Mouse (Mus musculus) hindbrain, postnatal 0 days (tissue): Measurements from ENCODE around the gene Fut7. TPM values are rescaled to one million over a fixed set of nuclear protein-coding genes. Genes with fewer than 3 reads are reported as not detected.
A peak's percentile ranks its signal among the peaks of the same experiment; 100 is the strongest.

Source experiments
- ATAC-seq: fragments of 200-750 bp; cut with Nextera tagmentation; 2 replicates; pipeline ENCODE4 v1.8.0; 2017; ENCODE audit warnings: mild to moderate bottlenecking, moderate TSS enrichment, moderate library complexity
- DNase-seq: peaks from one replicate; pipeline ENCODE4 v3.0.0-alpha.2; 2015; ENCODE audit warnings: low spot score
- H3K27ac ChIP-seq: fragments of 300-500 bp; sonication (generic); 2 replicates; pipeline ENCODE4 v1.5.1; 2014; ENCODE audit warnings: mild to moderate bottlenecking
- H3K27me3 ChIP-seq: fragments of 300-500 bp; sonication (generic); 2 replicates; pipeline ENCODE4 v1.6.1; 2014; ENCODE audit warnings: low read length, mixed read lengths; ENCODE audit not compliant: insufficient read depth
- H3K36me3 ChIP-seq: fragments of 300-500 bp; sonication (generic); 2 replicates; pipeline ENCODE4 v1.6.1; 2014; ENCODE audit warnings: low read length, mixed read lengths; ENCODE audit not compliant: insufficient read depth
- H3K4me1 ChIP-seq: fragments of 300-500 bp; sonication (generic); 2 replicates; pipeline ENCODE4 v1.6.1; 2014; ENCODE audit warnings: antibody characterized with exemption, low read length, mixed read lengths; ENCODE audit not compliant: insufficient read depth
- H3K4me2 ChIP-seq: fragments of 300-500 bp; sonication (generic); 2 replicates; pipeline ENCODE4 v1.6.1; 2014; ENCODE audit warnings: low read depth, mild to moderate bottlenecking, low read length, moderate library complexity, mixed read lengths
- H3K4me3 ChIP-seq: fragments of 300-500 bp; sonication (generic); 2 replicates; pipeline ENCODE4 v1.5.1; 2014; ENCODE audit warnings: low read length
- H3K9ac ChIP-seq: fragments of 300-500 bp; sonication (generic); replicated peaks from 2 replicates; pipeline ENCODE4 v1.6.1; 2014; ENCODE audit warnings: mild to moderate bottlenecking, low read length, moderate library complexity, mixed read lengths
- H3K9me3 ChIP-seq: fragments of 300-500 bp; sonication (generic); 2 replicates; pipeline ENCODE4 v1.6.1; 2016; ENCODE audit warnings: low read length, mixed read lengths
- CTCF ChIP-seq: IDR thresholded peaks from 2 replicates; pipeline ENCODE4 v1.5.1; 2016; ENCODE audit warnings: antibody characterized with exemption, control low read depth, low read depth
- WGBS: fragments of 180-500 bp; shearing (Covaris S2); extraction: QIAGEN DNeasy Blood & Tissue Kit; methylation state at CpG from one replicate; pipeline ENCODE4 v1.1.7; 2014; 5-methylcytosine and 5-hydroxymethylcytosine counted together
- polyA plus RNA-seq: library from polyadenylated mRNA; unstranded; fragments of >200 nt; fragmentation: Nextera tagmentation; extraction: Ambion mirVana; gene quantifications from 2 replicates; pipeline ENCODE4 v1.2.1, GENCODE M21; 2015
- total RNA-seq: library from RNA; depleted of rRNA; stranded (reverse); fragments of >200 nt; gene quantifications from 2 replicates; pipeline ENCODE4 v1.2.3, GENCODE M21; 2014

Gene Fut7
- total and polyA plus RNA-seq, 2 experiments from 2014 or later, result 0.18 to 1.0 TPM

- Histone ChIP-seq H3K9ac (peak overlapping the region; percentile 87), H3K36me3 (peaks cover 8% of the 10 kb centered on the region; the same call in 1 of the 2 replicates), H3K4me1 (peaks cover 28% of the 10 kb centered on the region), H3K9me3 (no peaks in the 10 kb centered on the region), H3K27me3 (no peaks in the 10 kb centered on the region), H3K4me2 (peak overlapping the region; percentile 83), H3K27ac (peak overlapping the region; percentile 86; the same call in 1 of the 2 replicates), H3K4me3 (peak overlapping the region; percentile 81)
- no peak for TF ChIP-seq CTCF
- 41% methylated on average over 5 of the region's 5 CpGs for WGBS
- DNase-seq (peak; percentile 17), ATAC-seq (no peak)
Observed at GRCm38 (mm10) chr2:25429435-25430180, 6.5 kb downstream of the Fut7 start.

DNA sequence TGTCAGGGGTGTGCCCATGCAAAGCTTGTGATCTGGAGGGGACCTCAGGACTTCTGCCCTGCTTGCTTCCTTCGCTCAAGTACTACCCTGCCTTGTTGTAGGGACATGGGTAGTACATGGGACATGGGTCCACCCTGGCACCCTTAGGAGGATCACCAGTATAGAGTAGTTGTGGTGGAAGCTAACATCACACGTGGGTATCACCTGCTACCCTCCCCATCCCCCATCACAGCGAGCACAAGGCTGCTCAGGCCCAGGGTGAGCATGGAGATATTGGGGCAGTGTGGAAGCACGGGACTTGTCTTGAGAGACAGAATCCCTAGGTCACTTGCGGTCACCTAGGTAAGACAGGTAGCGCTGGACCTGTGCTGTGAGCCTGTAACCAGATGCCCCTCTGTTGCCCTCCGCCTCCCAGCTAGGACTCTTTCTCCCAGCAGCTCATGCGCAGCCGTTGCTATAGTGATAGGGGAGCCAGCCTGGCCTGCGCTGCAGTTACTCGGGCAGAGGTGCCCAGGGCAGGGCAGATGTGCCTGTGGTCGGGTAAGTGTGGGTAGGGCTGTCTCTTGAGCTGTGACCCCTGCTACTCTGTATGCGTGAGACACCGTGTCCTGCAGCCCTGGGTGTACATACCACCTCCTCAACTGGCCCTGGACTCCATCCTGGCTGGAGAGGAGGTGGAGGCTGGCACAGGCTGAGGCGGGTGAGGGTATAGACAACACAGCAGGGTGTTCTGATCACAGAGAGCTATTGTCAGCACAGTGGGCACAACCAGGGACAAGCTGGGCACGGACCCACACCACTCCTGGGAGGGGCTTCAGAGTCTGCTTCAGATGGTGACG lies 7.5 kb downstream of the Fut7 start:
- Histone ChIP-seq H3K4me2 (peak overlapping the region; percentile 83), H3K4me1 (peaks cover 28% of the 10 kb centered on the region), H3K9ac (peak overlapping the region; percentile 22; the same call in 1 of the 2 replicates), H3K27me3 (no peaks in the 10 kb centered on the region), H3K36me3 (peaks cover 15% of the 10 kb centered on the region; the same call in 1 of the 2 replicates), H3K9me3 (no peaks in the 10 kb centered on the region), H3K4me3 (no peak overlapping the region; the same call in 1 of the 2 replicates), H3K27ac (no peak overlapping the region; the same call in 1 of the 2 replicates)
- DNase-seq (peak; percentile 40), ATAC-seq (peak; percentile 8; the same call in 1 of the 2 replicates)
- TF ChIP-seq CTCF, result no peak
- WGBS, result 38% methylated on average over 17 of the region's 17 CpGs

GRCm38 (mm10) chr2:25431308-25431855 lies 8.3 kb downstream of the Fut7 start:
- 39% methylated on average over 6 of the region's 6 CpGs for WGBS
- no peaks in the 10 kb centered on the region for H3K27me3 ChIP-seq
- H3K9ac ChIP-seq, result peak overlapping the region; percentile 22; the same call in 1 of the 2 replicates
- no peaks in the 10 kb centered on the region for H3K9me3 ChIP-seq
- peaks cover 19% of the 10 kb centered on the region for H3K36me3 ChIP-seq
- no peak overlapping the region for H3K4me3 ChIP-seq
- H3K4me2 ChIP-seq, result peak overlapping the region; percentile 83
- no peak for DNase-seq
- no peak for TF ChIP-seq CTCF
- H3K4me1 ChIP-seq, result peaks cover 28% of the 10 kb centered on the region
- H3K27ac ChIP-seq, result no peak overlapping the region; the same call in 1 of the 2 replicates
- ATAC-seq, result no peak

DNA sequence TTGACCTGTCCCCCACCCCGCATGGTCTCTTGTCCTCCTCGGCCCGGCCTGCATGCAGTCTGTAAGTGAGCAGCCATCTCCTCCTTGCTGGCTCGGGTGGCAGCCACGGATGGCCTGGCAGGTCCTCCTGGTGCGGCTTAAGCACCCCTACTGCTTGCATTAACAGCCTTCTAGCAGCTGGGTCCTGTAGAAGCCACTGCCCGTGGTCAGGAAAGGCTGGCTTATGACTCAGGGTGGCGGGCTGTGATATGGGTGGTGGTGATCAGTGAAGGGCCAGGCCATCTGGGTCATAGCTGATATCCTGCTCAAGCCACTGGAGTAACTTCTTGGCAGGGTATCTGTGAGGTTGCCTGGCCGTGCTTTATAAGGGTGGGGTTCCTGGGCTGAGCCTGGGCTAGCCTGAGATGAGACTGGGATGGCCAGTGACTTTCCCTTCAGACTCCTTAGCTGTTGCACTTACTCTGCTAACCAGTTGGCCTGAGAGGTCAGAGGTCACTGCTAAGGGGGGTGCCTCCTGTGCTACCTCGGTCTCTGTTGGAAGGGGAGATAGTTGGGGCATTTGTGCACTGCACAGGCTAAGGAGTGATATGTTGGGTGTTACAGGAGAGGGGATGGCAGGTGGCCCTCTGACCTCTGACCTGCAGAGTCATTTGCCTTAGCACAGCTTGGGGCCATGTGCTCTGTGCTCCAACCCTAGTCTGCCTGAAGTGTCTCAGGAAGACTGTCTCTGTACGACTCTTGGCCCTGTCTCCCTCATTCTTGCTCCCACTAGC lies 9.4 kb downstream of the Fut7 start:
- no peak overlapping the region for H3K9ac ChIP-seq
- no peaks in the 10 kb centered on the region for H3K27me3 ChIP-seq
- H3K36me3 ChIP-seq, result peaks cover 29% of the 10 kb centered on the region
- DNase-seq (no peak), ATAC-seq (no peak)
- WGBS, result 73% methylated on average over 11 of the region's 11 CpGs
- peaks cover 28% of the 10 kb centered on the region for H3K4me1 ChIP-seq
- H3K4me2 ChIP-seq, result no peak overlapping the region
- TF ChIP-seq CTCF, result no peak
- H3K27ac ChIP-seq, result no peak overlapping the region
- H3K4me3 ChIP-seq, result no peak overlapping the region
- H3K9me3 ChIP-seq, result no peaks in the 10 kb centered on the region

DNA sequence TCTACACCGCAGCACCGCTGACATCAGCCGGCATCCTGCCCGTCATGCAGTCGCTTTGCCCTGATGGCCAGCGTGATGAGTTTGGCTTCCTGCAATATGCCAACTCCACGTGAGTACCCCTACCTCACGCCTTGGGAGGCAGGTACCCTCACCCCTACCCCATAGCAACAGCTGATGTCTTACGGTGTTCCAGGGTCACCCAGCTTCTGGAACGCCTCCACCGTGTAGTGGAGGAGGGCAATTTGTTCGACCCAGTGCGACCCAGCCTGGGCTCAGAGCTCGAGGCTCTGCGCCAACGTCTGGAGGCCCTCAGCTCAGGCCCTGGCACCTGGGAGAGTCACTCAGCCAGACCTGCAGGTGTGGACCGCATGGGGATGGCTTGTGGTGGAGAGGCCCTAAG lies 10.0 kb downstream of the Fut7 start:
- Histone ChIP-seq H3K27me3 (no peaks in the 10 kb centered on the region), H3K4me3 (no peak overlapping the region), H3K36me3 (peaks cover 33% of the 10 kb centered on the region), H3K9ac (no peak overlapping the region), H3K27ac (no peak overlapping the region), H3K9me3 (no peaks in the 10 kb centered on the region), H3K4me1 (peaks cover 28% of the 10 kb centered on the region), H3K4me2 (no peak overlapping the region)
- WGBS, result 90% methylated on average over 17 of the region's 17 CpGs
- DNase-seq, result no peak
- no peak for ATAC-seq
- TF ChIP-seq CTCF, result no peak

DNA sequence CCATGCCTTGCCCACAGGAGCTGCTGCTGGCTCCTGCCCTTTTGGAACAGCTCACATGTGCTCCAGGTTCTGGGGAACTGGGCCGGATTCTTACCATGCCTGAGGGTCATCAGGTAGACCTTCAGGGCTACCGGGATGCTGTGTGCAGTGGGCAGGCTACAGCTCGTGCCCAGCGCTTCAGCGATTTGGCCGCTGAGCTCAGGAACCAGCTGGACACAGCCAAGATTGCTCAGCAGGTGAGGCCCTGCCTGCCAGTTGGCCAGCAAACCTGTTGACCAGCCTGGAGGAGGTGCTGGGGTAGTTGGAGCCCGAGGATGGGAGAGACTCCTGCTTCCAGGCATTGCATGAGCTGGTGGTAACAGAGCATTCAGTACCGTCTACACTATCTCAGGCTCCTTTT lies 11.2 kb downstream of the Fut7 start:
- no peak overlapping the region for H3K9ac ChIP-seq
- H3K4me2 ChIP-seq, result no peak overlapping the region
- no peak for ATAC-seq
- H3K4me3 ChIP-seq, result no peak overlapping the region
- no peak for TF ChIP-seq CTCF
- H3K27ac ChIP-seq, result no peak overlapping the region
- no peaks in the 10 kb centered on the region for H3K9me3 ChIP-seq
- peaks cover 45% of the 10 kb centered on the region for H3K36me3 ChIP-seq
- H3K4me1 ChIP-seq, result peaks cover 28% of the 10 kb centered on the region
- WGBS, result 80% methylated on average over 8 of the region's 8 CpGs
- no peaks in the 10 kb centered on the region for H3K27me3 ChIP-seq
- no peak for DNase-seq
